Mouse (Mus musculus): ENCODE measurements around the gene Cd151.
A peak's percentile ranks its signal among the peaks of the same experiment; 100 is the strongest.

Gene Cd151

DNA sequence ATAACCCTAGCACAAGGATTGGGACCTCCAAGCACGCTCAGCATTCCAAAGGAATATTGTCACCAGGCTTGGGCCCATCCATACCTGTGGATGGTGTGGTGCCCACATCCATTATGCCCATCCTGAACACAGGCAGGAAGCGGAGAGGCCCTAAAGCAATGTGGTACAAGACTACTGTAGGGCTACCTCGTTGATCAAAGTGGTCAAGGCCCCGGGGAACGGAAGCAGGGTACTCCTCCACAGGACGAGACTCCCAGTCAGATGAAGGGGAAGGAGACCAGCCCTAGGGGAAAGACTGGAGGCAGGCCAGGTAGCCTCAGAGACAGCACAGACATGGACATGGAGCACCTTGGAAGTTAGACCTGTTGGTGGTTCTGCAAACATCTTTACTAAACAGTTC lies 5.6 kb downstream of the Cd151 start:
- DNase-seq (ENCODE audit: low read depth, low spot score), result no peak

GRCm38 (mm10) chr7:141474160-141474559 lies 7.0 kb downstream of the Cd151 start:
- no peak for DNase-seq (ENCODE audit: low read depth, low spot score)

DNA sequence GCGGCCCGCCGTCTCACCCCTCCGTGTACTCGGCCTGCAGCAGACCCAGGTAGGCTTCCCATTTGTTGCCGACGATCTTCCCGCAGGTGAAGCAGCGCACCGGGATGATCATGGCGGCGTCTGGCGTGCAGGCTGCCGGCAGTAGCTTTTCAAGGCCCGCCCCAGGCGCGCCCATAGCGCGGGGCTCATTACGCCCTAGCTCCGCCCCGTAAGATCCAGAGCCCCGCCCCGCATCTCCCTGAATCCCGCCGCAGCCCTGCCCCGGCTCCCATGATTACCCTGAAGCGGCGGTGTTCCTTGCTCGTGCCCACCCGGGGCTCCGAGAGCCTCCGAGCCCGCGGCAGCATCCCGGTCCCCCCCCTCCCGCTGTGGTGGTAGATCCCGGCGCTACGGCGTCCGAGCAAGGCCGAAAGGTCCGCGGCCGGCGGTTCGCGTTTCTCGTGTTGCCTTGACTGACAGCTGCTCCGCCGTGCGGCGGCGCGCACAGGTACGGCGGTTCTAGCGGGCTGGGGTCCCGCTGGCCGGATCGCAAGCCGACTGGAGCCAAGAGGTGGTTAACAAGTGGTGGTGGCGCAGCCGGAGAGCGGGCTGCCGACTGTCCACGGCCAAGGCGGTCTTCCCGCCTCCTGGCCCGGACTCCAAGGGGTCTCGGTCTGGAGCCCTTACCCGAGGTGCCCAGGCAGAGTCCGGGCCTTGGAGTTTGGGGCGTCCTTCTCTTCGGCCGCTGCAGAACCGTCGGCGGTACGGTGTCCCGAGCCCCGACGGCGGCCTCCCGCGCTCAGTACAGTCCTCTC lies 8.0 kb downstream of the Cd151 start, which contains the start of the genes Polr2l and Tspan4:
Polr2l (minus strand) TSS at position 122 of the 794 bp plus-strand sequence.
Tspan4 (plus strand) TSS at position 230 of the 794 bp plus-strand sequence.
- peak; percentile 72 for DNase-seq (ENCODE audit: low read depth, low spot score)

GRCm38 (mm10) chr7:141475805-141476158 lies 8.6 kb downstream of the Cd151 start:
- no peak for DNase-seq (ENCODE audit: low read depth, low spot score)

- peak; percentile 89 for DNase-seq (ENCODE audit: low read depth, low spot score)
Observed at GRCm38 (mm10) chr7:141476226-141476980, 9.2 kb downstream of the Cd151 start.

DNA sequence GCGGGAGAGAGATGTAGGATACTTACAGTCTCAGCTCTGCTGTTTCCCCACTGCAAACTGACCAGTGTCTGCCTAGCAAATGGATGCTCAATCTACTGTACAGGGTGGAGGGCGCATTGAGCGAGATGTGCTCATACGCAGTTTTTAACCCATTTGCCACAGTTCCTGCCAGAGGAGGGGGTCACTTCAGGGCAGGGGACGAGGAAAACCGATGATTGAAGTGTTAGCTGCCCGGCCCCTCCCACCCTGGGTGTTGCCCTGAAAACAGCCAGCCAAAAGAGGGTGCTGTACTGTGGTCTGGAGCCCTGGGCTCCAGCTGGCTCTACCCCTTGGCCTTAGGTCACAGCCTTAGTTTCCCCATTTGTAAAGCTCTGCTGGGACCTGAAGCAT lies 9.8 kb downstream of the Cd151 start:
- no peak for DNase-seq (ENCODE audit: low read depth, low spot score)

DNA sequence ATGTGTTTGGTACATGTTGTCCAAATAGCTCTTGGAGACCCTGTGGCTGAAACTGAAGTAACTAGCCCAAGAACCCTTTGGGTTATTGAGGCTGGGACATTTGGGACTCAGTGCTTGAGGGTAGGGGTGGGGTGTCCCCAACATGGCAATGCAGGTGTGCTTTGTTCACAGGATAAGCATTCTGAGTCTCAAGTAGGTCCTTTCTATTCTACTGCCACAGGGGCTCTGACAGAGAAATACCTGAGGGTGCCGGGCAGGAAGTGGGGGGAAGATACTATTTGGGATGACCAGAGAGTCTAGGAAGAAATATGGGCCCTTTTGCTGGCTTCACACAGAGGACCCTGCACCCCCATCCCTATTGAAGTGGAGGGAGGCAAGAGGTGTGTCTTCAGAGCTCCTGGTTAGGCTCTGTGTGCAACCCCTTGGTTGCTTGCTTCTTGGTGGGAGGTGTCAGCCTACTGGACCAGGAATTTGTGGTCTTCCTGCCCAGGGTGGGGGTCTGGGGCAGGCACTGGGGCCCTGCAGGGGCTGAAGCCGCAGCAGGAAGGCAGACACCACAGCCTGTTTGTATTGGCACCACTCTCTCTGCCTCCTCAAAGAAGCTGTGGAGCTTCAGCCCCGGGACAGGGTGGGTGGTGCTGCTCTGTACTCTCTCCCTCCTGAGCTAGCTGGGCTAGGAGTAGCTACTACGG lies 10.5 kb downstream of the Cd151 start:
- no peak for DNase-seq (ENCODE audit: low read depth, low spot score)

GRCm38 (mm10) chr7:141478270-141478748 lies 11.1 kb downstream of the Cd151 start:
- no peak for DNase-seq (ENCODE audit: low read depth, low spot score)

- DNase-seq (ENCODE audit: low read depth, low spot score), result peak; percentile 75
Observed at GRCm38 (mm10) chr7:141480842-141481497, 13.8 kb downstream of the Cd151 start.

- DNase-seq (ENCODE audit: low read depth, low spot score), result no peak
Observed at GRCm38 (mm10) chr7:141481498-141482401, 14.6 kb downstream of the Cd151 start.

DNA sequence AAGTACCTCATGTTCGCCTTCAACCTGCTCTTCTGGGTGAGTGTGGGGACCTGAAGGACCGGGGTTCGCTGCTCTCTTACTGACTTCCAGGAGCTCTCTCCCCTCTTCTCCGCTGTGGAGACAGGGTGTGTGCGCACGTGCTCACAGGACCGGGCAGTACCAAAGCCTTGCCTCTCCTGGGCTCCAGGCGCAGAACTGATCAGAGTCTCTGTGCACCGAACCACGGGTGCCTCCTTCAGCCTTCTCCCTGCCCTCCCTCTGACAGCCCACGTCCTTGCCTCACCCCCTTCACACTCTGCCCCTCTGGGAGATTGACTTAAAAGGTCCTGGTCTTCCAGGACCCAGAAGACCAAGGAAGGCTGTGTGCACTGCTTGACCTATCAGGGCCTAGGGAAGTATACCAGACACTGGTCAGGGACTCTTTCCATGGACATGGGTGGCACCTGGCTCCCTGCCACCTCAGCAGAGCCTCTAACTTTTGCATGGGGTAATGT lies 15.4 kb downstream of the Cd151 start:
- no peak for DNase-seq (ENCODE audit: low read depth, low spot score)

DNA sequence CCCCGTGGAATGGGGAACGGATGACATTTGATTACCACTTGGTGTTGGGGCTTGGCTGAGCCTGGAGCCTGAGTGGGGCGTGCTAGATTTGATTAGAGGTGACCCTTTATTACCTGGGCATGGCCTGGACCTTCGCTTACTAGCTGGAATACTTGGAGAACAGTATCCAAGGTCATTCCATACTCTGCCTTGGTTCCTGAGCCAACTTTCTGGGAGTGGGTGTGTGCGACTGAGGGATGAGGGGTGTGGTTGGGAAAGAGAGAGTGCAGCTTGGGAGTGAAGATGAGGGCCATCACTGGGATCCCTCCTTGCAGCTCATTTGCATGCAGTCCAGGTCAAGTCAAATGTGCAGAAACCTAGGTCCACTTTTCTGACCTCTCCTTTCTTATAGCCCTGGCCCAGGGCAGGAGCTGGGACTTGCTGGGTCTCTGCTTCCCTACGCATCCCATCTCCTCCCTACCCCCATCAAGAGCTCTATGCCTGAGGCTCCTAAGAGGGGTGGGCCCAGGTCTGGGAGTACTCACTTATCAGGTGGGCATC lies 16.0 kb downstream of the Cd151 start:
- no peak for DNase-seq (ENCODE audit: low read depth, low spot score)

DNA sequence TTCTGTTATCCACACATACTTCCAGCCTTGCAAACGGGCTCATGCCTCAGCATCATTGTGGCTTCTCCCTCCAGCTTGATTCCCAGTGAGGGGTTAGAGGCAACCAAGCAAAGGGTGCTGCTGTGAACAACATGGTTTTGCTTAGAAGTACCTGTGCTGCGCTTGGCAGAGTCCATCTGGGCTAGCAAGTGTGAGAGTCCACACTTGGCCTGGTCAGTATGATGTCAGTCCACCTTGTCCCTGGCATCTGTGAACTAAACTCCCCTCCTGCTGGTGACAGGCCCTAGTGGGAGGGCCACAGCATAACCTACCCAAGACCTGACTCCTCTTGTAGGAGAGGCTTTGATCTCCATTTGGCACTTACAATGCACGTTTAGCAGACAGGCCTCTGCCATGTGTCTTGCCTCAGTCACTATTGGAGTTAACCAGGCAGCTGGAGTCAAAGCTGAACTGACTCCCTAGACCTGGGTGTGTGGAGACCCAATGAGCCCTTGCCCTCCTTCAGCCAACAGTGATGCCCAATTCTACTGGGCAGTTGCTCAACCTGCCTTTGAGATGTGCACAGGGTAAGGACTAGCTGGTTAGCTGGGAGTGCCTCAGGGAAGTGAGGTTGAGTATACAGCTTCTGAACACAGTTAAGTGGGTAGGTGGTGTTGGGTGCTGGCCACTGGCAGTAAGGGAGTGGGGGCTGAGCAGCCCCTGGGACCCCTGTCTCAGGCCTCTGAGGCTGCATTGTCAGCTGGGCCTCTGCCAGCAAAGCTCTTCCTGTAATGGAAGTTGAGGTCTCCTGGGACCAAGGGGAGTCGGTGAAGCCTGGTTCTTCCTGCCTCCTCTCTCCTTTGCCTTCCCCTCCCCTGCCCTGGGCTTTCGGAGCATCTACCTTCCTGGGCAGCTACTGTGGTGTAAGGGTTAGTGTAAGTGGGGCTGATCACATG lies 17.3 kb downstream of the Cd151 start:
- no peak for DNase-seq (ENCODE audit: low read depth, low spot score)

- no peak for DNase-seq (ENCODE audit: low read depth, low spot score)
Observed at GRCm38 (mm10) chr7:141485186-141485585, 18.0 kb downstream of the Cd151 start.

- DNase-seq (ENCODE audit: low read depth, low spot score), result no peak
Observed at GRCm38 (mm10) chr7:141485606-141486005, 18.4 kb downstream of the Cd151 start.

DNA sequence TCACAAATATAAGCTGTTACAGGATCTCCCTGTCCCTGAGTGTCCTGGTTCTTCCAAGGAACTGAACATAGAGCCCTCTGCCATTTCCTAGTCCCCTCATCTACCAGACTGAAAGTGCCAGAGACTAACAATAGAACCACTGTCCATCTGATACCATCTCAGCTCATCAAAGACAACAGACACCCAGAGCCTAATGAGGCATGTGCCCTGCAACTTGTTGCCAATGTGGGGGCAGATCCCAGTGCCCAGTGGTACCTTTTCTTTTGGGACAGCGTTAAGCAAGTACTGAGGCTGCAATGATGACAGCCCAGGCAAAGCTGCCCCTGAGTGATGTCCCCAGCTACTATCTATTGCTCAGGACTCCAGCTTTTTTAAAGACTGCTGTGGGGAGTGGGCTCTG lies 19.0 kb downstream of the Cd151 start:
- no peak for DNase-seq (ENCODE audit: low read depth, low spot score)

GRCm38 (mm10) chr7:141487141-141487540 lies 19.9 kb downstream of the Cd151 start:
- DNase-seq (ENCODE audit: low read depth, low spot score), result no peak

DNA sequence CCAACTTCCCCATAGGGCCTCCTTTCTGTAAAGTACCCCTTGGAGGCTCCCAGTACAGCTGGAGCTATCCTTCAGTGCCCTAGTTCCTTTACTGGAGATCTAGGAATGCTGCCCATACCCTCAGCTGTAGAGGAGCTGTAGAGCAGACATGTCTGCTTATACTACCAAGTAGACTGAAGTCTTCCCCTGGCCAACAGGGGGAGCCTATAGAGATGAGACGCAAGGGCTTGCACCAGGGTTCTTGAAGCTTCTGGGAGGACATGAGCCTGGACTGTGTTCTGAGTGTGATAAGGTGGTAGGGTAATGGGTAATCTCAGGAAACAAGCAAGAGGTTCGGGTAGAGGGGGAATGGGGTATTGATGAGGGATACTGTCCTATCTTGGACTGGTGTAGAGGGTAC lies 24.0 kb downstream of the Cd151 start:
- no peak for DNase-seq (ENCODE audit: low read depth, low spot score)

DNA sequence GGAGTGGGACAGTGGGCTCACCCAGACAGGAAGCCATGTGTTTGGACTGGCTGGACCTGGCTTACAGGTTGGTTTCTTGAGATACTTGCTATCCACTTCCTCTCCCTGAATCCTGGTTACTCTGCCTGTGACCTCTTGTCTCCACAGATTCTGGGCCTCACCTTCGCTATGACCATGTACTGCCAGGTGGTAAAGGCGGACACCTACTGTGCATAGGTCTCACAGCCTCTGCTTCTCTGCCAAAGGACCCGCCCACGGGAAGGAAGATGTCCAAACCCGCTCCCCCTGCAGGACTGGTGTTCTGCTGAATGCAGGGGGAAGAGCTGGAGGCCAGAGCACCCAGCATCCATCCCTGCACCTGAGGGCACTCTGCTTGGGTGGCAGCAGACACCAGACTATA lies 25.5 kb downstream of the Cd151 start:
- no peak for DNase-seq (ENCODE audit: low read depth, low spot score)

All from skeletal muscle tissue, adult 2 months (tissue).